Mouse (Mus musculus) midbrain, embryonic 16.5 days (tissue): ENCODE measurements around the gene Clec12a. TPM values are rescaled to one million over a fixed set of nuclear protein-coding genes. Genes with fewer than 3 reads are reported as not detected.

Source experiments
- ATAC-seq: fragments of 200-750 bp; cut with Nextera tagmentation; 2 replicates; pipeline ENCODE4 v1.8.0; 2017; ENCODE audit warnings: moderate TSS enrichment
- H3K27ac ChIP-seq: fragments of 300-500 bp; sonication (generic); 2 replicates; pipeline ENCODE4 v1.5.1; 2014; ENCODE audit warnings: mild to moderate bottlenecking, low read length, mixed read lengths
- H3K27me3 ChIP-seq: fragments of 300-500 bp; sonication (generic); 2 replicates; pipeline ENCODE4 v1.6.1; 2014; ENCODE audit warnings: low read depth, low read length, mixed read lengths; ENCODE audit not compliant: control insufficient read depth, insufficient read depth
- H3K36me3 ChIP-seq: fragments of 300-500 bp; sonication (generic); 2 replicates; pipeline ENCODE4 v1.6.1; 2014; ENCODE audit warnings: mild to moderate bottlenecking, low read length, moderate library complexity, mixed read lengths; ENCODE audit not compliant: control insufficient read depth, insufficient read depth
- H3K4me1 ChIP-seq: fragments of 300-500 bp; sonication (generic); 2 replicates; pipeline ENCODE4 v1.6.1; 2014; ENCODE audit warnings: mild to moderate bottlenecking, low read length, mixed read lengths; ENCODE audit not compliant: control insufficient read depth, insufficient read depth
- H3K4me2 ChIP-seq: fragments of 300-500 bp; sonication (generic); 2 replicates; pipeline ENCODE4 v1.6.1; 2014; ENCODE audit warnings: mild to moderate bottlenecking, low read length, mixed read lengths
- H3K4me3 ChIP-seq: fragments of 300-500 bp; sonication (generic); 2 replicates; pipeline ENCODE4 v1.5.1; 2014; ENCODE audit warnings: low read depth, mild to moderate bottlenecking, low read length, moderate library complexity, mixed read lengths
- H3K9ac ChIP-seq: fragments of 300-500 bp; sonication (generic); 2 replicates; pipeline ENCODE4 v1.6.1; 2014; ENCODE audit warnings: low read depth, low read length, mixed read lengths
- H3K9me3 ChIP-seq: fragments of 300-500 bp; sonication (generic); replicated peaks from 2 replicates; pipeline ENCODE4 v1.6.1; 2014; ENCODE audit warnings: mild to moderate bottlenecking, low read length, mixed read lengths; ENCODE audit not compliant: control insufficient read depth, poor library complexity, severe bottlenecking
- WGBS: fragments of 180-500 bp; shearing (Covaris S2); extraction: QIAGEN DNeasy Blood & Tissue Kit; methylation state at CpG from one replicate; pipeline ENCODE4 v1.1.7; 2014; 5-methylcytosine and 5-hydroxymethylcytosine counted together
- polyA plus RNA-seq: library from polyadenylated mRNA; unstranded; fragments of >200 nt; fragmentation: Nextera tagmentation; extraction: Ambion mirVana; gene quantifications from 2 replicates; pipeline ENCODE4 v1.2.1, GENCODE M21; 2015

Clec12a gene
- polyA plus RNA-seq, 1 experiment from 2014 or later = 0.28 TPM

DNA sequence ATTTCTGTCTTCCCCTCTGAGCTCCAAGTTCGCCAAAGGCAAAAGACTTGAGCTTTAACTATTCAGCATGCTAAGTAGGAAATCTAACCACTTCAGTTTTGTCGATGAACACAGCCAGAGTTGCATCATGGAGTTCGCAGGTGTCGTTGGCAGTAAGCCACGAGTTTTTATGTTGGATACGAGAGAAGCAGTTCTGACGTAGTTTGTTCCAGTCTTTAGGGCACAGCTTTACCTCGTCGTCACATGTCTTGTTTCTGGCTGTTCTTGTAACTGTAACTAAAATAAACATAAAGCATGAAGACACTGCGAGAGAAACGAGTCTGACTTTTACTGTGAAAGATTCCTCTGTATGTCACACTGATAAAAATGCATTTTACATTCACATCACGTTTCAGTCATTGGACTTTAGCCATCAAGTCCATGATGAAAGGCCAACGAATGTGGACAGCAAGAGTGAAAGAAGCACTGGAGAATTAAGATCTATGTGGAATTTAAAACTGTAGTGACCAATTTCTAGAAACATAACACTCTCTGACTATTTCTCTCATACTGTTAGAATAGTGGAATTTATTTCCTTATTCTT, 15.8 kb upstream of the Clec12a start:
- Histone ChIP-seq H3K27ac (no peak overlapping the region), H3K9ac (no peak overlapping the region), H3K36me3 (no peaks in the 10 kb centered on the region), H3K27me3 (no peaks in the 10 kb centered on the region), H3K4me3 (no peak overlapping the region), H3K4me1 (no peaks in the 10 kb centered on the region), H3K4me2 (no peak overlapping the region), H3K9me3 (no peaks in the 10 kb centered on the region)
- WGBS = 79% methylated on average over 13 of the region's 13 CpGs
- ATAC-seq = no peak

GRCm38 (mm10) chr6:129331610-129332009, 10.9 kb upstream of the Clec12a start, which contains the start of gene 4922502D21Rik:
Gene 4922502D21Rik (minus strand): TSS chr6:129331796.
- WGBS = 55% methylated on average over 11 of the region's 11 CpGs
- H3K27me3 ChIP-seq = no peaks in the 10 kb centered on the region
- H3K4me2 ChIP-seq = no peak within 1 kb of the TSS

GRCm38 (mm10) chr6:129333674-129334078, 8.8 kb upstream of the Clec12a start:
- Histone ChIP-seq H3K27me3 (no peaks in the 10 kb centered on the region), H3K27ac (peak overlapping the region; percentile 26; the same call in 1 of the 2 replicates), H3K4me3 (no peak overlapping the region; the same call in 1 of the 2 replicates), H3K9me3 (no peaks in the 10 kb centered on the region), H3K36me3 (no peaks in the 10 kb centered on the region), H3K4me2 (peak overlapping the region; percentile 38), H3K9ac (peak overlapping the region; percentile 20; the same call in 1 of the 2 replicates), H3K4me1 (peaks cover 3% of the 10 kb centered on the region; the same call in 1 of the 2 replicates)
- ATAC-seq = peak; percentile 95
- WGBS = 16% methylated on average over 11 of the region's 11 CpGs

More at GRCm38 (mm10) chr6:129331610-129332009, 10.9 kb upstream of the Clec12a start, which contains the start of gene 4922502D21Rik:
- H3K27ac ChIP-seq = no peak within 1 kb of the TSS
- no peak within 1 kb of the TSS for H3K4me3 ChIP-seq
- H3K9ac ChIP-seq = no peak within 1 kb of the TSS
- H3K9me3 ChIP-seq = no peaks in the 10 kb centered on the region
- H3K36me3 ChIP-seq = no peaks in the 10 kb centered on the region
- ATAC-seq = no peak
- peaks cover 3% of the 10 kb centered on the region; the same call in 1 of the 2 replicates for H3K4me1 ChIP-seq

GRCm38 (mm10) chr6:129337751-129338150, 4.7 kb upstream of the Clec12a start:
- Histone ChIP-seq H3K4me1 (peaks cover 3% of the 10 kb centered on the region; the same call in 1 of the 2 replicates), H3K9me3 (no peaks in the 10 kb centered on the region), H3K36me3 (no peaks in the 10 kb centered on the region), H3K4me3 (no peak overlapping the region), H3K27me3 (no peaks in the 10 kb centered on the region), H3K4me2 (no peak overlapping the region), H3K27ac (no peak overlapping the region), H3K9ac (no peak overlapping the region)
- 85% methylated on average over 1 of the region's 1 CpGs for WGBS
- ATAC-seq = no peak

DNA sequence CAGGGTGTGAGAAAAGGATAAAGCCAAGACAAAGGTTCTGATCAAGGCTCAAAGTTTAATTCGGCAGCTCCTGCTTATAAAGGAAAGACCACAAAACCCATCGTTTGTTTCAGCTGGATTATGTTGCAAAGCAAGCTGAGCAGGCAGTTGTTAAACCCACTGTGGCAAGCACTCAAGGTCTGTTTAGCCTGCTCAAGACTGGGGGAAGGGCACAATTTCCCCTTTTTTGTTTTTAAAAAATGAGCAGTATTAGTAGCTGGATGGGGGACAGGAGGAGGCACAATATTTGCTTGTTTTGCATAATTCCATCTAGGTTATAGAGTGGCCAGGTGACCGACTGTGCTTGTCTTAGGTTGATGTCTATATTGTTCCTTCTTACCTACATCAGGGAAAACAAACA, 1.9 kb downstream of the Clec12a start:
- ATAC-seq = no peak
- H3K4me1 ChIP-seq = no peaks in the 10 kb centered on the region
- H3K27ac ChIP-seq = no peak overlapping the region
- no peak overlapping the region for H3K9ac ChIP-seq
- no peak overlapping the region for H3K4me2 ChIP-seq
- no peak overlapping the region for H3K4me3 ChIP-seq
- no peaks in the 10 kb centered on the region for H3K27me3 ChIP-seq
- WGBS = 70% methylated on average over 3 of the region's 3 CpGs
- H3K9me3 ChIP-seq = no peaks in the 10 kb centered on the region
- H3K36me3 ChIP-seq = no peaks in the 10 kb centered on the region

DNA sequence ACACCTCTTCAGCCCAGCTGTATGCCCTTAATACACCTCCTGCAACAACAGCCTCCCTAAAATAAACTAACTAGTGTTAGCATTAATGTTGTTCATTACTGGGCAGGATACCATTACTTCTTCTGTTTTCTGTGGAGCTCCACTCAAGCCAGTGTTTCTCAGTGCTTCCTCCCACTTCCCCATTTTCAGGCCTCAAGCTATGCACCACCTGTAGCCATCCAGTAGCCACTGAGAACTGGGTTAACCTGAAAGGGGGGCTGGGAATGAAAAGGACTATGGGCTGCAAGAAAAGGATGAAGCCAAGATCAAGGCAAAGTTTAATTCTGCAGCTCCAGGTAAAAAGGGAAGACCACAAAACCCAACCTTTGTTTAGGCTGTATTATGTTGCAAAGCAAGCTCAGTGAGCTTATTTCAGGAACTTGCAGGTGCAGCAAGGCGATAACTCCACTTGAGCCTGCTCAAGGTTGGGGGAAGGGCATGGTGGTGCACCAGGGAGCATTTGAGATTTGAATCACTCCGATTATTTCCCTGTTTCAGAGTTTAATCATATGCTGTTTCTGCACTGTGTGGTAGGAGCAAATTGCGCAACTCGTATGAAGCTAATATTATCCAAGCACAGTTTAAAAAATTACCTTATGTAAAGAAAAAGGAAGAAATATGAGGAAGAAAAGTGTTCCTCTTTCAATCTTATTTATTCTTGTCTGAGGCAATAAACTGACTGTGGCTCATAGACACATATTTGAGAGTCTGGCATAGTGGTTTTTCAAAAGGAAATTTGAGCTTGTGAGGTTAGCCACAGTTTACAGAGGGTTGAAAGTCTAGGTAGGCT, 7.2 kb downstream of the Clec12a start:
- no peaks in the 10 kb centered on the region for H3K36me3 ChIP-seq
- no peak overlapping the region for H3K9ac ChIP-seq
- WGBS = 57% methylated on average over 4 of the region's 4 CpGs
- no peak overlapping the region for H3K4me2 ChIP-seq
- H3K27me3 ChIP-seq = no peaks in the 10 kb centered on the region
- no peak for ATAC-seq
- H3K9me3 ChIP-seq = no peaks in the 10 kb centered on the region
- no peaks in the 10 kb centered on the region for H3K4me1 ChIP-seq
- H3K27ac ChIP-seq = no peak overlapping the region
- H3K4me3 ChIP-seq = no peak overlapping the region

- Histone ChIP-seq H3K27ac (no peak overlapping the region), H3K4me1 (no peaks in the 10 kb centered on the region), H3K4me3 (no peak overlapping the region), H3K4me2 (no peak overlapping the region), H3K9me3 (no peaks in the 10 kb centered on the region), H3K36me3 (no peaks in the 10 kb centered on the region), H3K27me3 (no peaks in the 10 kb centered on the region), H3K9ac (no peak overlapping the region)
- WGBS = 88% methylated on average over 3 of the region's 3 CpGs
- ATAC-seq = no peak
Measured at GRCm38 (mm10) chr6:129351091-129351490, 8.6 kb downstream of the Clec12a start.

DNA sequence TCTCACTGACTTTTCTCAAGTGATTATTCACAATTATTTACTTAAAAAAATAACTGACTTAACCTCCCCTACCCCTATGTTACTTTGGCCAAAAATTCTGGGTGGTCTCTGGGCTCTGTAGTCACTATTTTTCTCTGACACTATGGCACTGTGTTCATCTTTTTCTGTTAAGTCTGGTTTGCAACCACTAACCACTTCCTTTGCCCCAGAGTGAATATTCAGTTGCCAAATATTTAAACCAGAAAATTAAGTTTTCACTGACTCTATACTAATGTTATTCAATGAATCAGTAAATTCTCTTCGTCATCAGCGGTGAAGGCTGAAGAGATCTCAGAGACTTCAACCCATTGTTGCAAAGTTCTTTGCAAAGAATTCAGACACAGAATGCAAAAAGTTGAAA, 13.3 kb downstream of the Clec12a start:
- H3K27me3 ChIP-seq = no peaks in the 10 kb centered on the region
- H3K36me3 ChIP-seq = no peaks in the 10 kb centered on the region
- H3K4me3 ChIP-seq = no peak overlapping the region
- H3K4me1 ChIP-seq = no peaks in the 10 kb centered on the region
- H3K9ac ChIP-seq = no peak overlapping the region
- no peak overlapping the region for H3K27ac ChIP-seq
- 98% methylated on average over 2 of the region's 2 CpGs for WGBS
- no peak overlapping the region for H3K4me2 ChIP-seq
- H3K9me3 ChIP-seq = no peaks in the 10 kb centered on the region
- ATAC-seq = no peak

GRCm38 (mm10) chr6:129356430-129356829, 13.9 kb downstream of the Clec12a start:
- no peaks in the 10 kb centered on the region for H3K27me3 ChIP-seq
- ATAC-seq = no peak

More at GRCm38 (mm10) chr6:129356430-129356829, 13.9 kb downstream of the Clec12a start:
- no peak overlapping the region for H3K27ac ChIP-seq
- no peaks in the 10 kb centered on the region for H3K9me3 ChIP-seq
- H3K36me3 ChIP-seq = no peaks in the 10 kb centered on the region
- no peaks in the 10 kb centered on the region for H3K4me1 ChIP-seq
- no peak overlapping the region for H3K9ac ChIP-seq
- H3K4me2 ChIP-seq = no peak overlapping the region
- H3K4me3 ChIP-seq = no peak overlapping the region
